Mouse (Mus musculus) cerebellum, adult 9-10 months (tissue): ENCODE results near the gene Ugt1a2.
"Not testable (repeated sequence)": the region's sequence is repeated elsewhere in the genome, so short reads cannot be mapped to it uniquely, and the experiment has no call there.

Experiments used
- DNase-seq: peaks from one replicate; pipeline ENCODE4 v3.0.0; 2022

Gene Ugt1a2

GRCm38 (mm10) chr1:88218591-88218990 lies 18.2 kb downstream of the Ugt1a2 start:
- no peak for DNase-seq

GRCm38 (mm10) chr1:88219054-88219453 lies 18.7 kb downstream of the Ugt1a2 start:
- DNase-seq: no peak

GRCm38 (mm10) chr1:88220336-88220735 lies 19.9 kb downstream of the Ugt1a2 start:
- no peak for DNase-seq

GRCm38 (mm10) chr1:88222216-88222615 lies 21.8 kb downstream of the Ugt1a2 start:
- DNase-seq: no peak

GRCm38 (mm10) chr1:88223011-88223515 lies 22.7 kb downstream of the Ugt1a2 start:
- not testable (repeated sequence) for DNase-seq

GRCm38 (mm10) chr1:88223591-88223990 lies 23.2 kb downstream of the Ugt1a2 start:
- no peak for DNase-seq

- no peak for DNase-seq
Measured at GRCm38 (mm10) chr1:88224029-88224776, 23.8 kb downstream of the Ugt1a2 start.

- not testable (repeated sequence) for DNase-seq
Measured at GRCm38 (mm10) chr1:88225301-88225700, 24.9 kb downstream of the Ugt1a2 start.

- DNase-seq: no peak
Measured at GRCm38 (mm10) chr1:88225741-88226140, 25.3 kb downstream of the Ugt1a2 start.

GRCm38 (mm10) chr1:88226670-88227379 lies 26.4 kb downstream of the Ugt1a2 start, which contains the start of gene Mroh2a:
Gene Mroh2a, plus strand, starts transcription at chr1:88226986.
- DNase-seq: no peak

- DNase-seq: no peak
Measured at GRCm38 (mm10) chr1:88227482-88227881, 27.1 kb downstream of the Ugt1a2 start.

- DNase-seq: no peak
Measured at GRCm38 (mm10) chr1:88228121-88228520, 27.7 kb downstream of the Ugt1a2 start.

- DNase-seq: no peak
Measured at GRCm38 (mm10) chr1:88229566-88229965, 29.2 kb downstream of the Ugt1a2 start.

GRCm38 (mm10) chr1:88229986-88230385 lies 29.6 kb downstream of the Ugt1a2 start:
- DNase-seq: no peak

- no peak for DNase-seq
Measured at GRCm38 (mm10) chr1:88230421-88230820, 30.0 kb downstream of the Ugt1a2 start.

GRCm38 (mm10) chr1:88230981-88231802 lies 30.8 kb downstream of the Ugt1a2 start:
- no peak for DNase-seq

GRCm38 (mm10) chr1:88231803-88232499 lies 31.6 kb downstream of the Ugt1a2 start:
- DNase-seq: no peak

GRCm38 (mm10) chr1:88232664-88233380 lies 32.4 kb downstream of the Ugt1a2 start:
- DNase-seq: no peak

- no peak for DNase-seq
Measured at GRCm38 (mm10) chr1:88233421-88234247, 33.2 kb downstream of the Ugt1a2 start.

- no peak for DNase-seq
Measured at GRCm38 (mm10) chr1:88234248-88234610, 33.8 kb downstream of the Ugt1a2 start.

- DNase-seq: no peak
Measured at GRCm38 (mm10) chr1:88234646-88235045, 34.2 kb downstream of the Ugt1a2 start.
